Mouse (Mus musculus): ENCODE measurements around the gene Padi6. TPM values are rescaled to one million over a fixed set of nuclear protein-coding genes. Genes with fewer than 3 reads are reported as not detected.

The Padi6 gene
- total RNA-seq, 2 experiments from 2014 or later = not detected

GRCm38 (mm10) chr4:140708297-140708927 is 34.0 kb downstream of the Padi6 start:
- DNase-seq = no peak

DNA sequence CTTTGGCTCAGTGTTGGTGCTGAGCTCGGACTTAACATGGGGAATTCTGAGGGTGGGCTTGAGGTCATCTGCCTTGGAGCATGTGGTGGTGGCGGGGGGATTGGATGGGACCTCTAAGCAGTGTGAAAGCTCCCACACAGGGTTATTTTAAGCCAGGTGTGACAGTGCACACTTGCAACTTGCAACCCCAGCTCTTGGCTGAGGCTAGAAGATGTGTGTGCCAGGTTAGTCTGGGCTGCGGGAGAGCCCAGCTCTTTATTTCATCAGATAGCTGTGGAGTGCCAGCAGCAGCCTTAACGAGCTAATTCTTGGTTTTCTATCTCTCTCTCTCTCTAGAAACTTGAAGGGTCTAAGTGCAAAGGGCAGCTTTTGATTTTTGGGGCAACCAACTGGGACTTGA is 34.8 kb downstream of the Padi6 start:
- peak; percentile 40 for DNase-seq

DNA sequence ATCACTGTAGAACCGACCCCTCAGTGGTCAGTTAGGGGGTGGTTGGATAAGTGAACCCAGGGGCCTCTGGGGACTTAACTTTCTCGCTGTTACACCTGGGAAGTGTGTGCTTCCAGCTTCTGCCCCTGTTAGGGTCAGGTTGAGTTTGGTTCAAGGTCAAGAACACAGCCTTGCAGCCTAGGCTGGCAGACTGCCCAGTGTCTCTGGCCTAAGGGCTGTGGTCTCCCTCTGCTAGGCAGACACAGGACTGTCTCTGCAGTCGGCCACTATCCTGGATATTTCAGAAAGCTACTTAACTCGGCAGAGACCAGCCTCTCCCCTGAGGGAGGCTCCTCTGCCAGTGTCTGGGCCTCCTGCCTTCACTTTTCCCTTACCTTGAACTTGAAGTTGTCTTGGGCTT is 38.3 kb downstream of the Padi6 start:
- DNase-seq = no peak

DNA sequence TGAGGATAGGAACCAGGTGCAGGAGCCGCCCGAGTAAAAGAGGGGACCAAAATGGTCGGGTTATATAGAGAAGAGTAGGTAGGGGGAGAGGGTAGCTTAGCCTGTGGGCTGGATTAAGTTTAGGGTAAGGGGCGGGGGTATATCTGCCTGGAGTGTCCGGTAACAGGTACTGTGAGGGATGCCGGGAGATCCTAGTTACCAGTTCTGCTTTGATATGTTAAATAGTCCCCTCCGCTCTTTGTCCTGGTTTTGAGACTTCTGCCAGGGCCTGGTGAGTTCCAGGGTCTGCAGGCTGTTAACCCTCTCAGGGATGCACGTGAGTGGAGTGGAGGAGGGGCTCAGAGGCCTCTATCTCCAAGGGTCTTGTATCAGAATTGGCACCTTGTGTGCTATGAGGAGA is 38.8 kb downstream of the Padi6 start:
- DNase-seq = no peak

- peak; percentile 90 for DNase-seq
Observed at GRCm38 (mm10) chr4:140702611-140703327, 39.7 kb downstream of the Padi6 start.

DNA sequence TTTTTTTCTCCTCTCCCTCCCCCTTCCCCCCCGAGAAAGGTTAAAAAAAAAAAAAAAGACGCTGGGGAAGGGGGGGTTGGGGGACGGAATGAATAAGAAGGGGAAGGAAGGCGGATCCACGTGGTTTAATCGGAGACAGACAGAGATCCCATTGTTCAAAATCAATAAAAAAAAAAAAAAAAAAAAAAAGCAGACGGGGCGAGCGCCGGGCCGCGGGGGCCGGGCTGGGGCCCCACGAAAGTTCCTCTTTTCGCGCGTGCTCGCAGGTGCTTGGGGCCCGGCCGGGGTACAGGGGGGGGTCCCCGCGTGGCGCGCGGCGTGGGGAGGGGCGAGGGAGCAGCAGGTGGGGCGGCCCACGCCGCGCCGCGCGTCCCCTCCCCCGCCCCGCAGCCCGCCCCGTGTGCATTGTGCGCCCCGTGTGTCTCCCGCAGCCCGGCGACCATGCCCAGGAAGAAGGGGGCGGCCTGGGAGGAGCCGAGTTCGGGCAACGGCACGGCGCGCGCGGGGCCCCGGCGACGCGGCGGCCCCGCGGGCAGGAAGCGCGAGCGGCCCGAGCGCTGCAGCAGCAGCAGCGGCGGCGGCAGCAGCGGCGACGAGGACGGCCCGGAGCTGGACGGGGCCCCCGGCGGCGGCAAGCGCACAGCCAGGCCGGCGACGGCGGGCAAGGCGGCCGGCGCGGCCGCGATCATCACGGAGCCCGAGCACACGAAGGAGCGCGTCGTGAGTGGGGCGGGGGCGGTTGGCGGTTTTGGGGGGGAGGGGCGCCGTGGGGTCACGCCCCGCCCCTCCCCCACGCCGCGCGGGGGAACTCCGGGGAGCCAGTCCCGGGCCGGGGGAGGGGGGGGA is 40.5 kb downstream of the Padi6 start:
- peak; percentile 44 for DNase-seq

- DNase-seq = peak; percentile 82
Observed at GRCm38 (mm10) chr4:140701049-140701715, 41.3 kb downstream of the Padi6 start.

DNA sequence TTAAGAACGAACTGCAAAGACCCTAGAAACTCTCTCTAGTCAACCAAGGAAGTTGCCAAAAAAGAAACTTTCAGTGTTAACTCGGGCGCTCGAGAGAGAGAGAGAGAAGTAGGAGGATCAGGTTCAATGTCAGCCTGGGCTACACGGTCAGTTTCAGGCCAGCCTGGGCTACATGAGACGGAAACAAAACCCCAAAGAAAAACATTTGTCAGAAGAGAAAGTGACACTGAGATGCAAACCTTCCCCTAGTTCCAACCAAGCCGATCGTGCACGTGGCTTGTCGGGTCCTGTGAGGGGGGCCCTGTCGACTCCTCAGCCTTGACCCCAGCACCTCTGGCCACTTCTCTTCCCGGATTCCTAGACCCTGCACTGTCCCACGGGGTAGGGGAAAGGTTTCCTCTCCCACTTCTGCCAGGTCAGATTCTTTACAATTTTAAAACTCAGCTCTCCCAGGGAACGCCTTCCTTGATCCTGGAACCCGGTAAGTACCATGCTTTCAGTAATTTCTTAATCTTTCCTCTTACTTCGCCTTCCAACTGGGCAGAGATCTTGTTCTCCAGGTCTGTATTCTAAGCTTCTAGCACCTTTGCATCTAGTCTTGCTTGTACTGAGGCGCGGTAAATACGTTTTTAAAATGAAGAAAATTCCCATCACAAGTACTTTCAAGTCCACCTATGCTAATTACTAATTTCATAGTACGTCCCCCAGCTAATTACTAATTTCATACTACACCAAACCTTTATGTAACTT is 42.0 kb downstream of the Padi6 start, which contains the start of gene Rcc2:
Gene Rcc2 (plus strand): TSS at position 273 of the 750 bp plus-strand sequence.
- no peak for DNase-seq

DNA sequence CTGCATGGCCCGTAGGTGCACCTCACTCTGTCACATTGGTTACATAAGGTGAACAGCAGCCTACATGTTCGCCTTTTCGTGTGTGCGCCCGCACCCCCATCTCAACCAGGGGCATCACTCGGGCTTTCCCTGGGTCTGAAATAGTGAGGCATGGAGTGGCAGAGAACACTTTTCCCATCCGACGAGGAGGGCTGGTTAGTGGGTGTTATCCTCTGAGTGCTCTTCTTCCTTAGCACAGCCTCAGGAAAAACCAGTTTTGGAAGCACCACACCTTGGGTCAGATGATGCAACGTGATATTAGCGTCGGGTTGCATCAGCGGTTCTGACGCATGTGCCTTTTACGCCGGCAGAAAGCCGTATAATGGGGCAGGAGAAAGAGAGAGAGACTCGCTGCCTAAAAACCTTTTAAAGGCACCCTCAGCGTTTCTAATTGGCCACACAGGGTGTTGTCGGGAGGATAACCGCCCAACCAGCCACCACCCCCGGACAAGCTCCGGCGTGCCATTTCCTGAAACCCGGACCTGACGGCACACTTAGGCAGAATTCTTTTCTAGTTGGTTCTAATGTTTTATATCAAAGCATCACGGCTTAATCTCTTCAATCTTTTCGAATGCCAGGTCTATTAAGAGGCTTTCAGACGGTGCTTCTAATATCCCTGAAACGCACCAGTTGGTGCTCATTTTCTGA is 42.9 kb downstream of the Padi6 start:
- peak; percentile 65 for DNase-seq

DNA sequence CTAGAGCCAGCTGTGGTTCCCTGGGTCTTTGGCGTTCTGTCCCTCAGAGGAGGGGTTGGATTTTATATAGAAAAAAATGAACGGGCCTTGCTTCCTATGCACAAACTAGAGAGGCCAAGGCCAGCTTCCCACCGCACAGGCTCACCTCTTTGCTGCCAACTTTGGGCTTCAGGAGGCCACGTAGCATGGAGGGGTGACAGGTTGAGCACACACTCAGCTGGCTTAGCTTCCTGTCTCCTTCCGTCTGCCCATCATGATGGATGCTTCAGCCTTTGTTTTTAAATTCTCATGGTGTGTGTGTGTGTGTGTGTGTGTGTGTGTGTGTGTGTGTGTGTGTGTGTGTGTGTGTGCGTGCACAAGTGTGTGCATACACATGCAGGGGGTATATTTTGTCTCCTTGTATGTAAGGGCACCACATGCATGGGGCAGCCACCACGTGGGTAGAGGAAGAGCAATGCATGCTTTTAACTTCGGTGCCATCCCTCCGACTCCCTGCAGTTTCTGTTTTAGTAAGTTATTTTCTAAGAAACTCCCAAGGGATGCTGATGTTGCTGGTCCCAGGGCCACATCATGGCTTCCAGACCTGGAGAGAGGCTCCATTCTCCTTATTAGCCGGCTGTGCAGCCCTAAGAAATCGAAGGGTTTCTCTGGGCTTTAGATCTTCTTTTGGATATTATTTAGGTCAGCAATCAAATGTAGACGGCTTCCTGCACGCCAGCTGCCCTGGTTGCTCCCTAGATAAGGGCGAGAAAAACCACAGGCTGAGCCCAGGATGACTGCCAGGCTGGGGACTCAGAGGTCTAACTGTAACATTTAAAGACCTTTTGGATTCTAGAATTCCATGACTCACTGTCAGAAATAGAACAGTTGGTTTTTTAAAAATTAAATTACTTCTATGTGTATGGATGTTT is 46.5 kb downstream of the Padi6 start:
- DNase-seq = no peak

DNA sequence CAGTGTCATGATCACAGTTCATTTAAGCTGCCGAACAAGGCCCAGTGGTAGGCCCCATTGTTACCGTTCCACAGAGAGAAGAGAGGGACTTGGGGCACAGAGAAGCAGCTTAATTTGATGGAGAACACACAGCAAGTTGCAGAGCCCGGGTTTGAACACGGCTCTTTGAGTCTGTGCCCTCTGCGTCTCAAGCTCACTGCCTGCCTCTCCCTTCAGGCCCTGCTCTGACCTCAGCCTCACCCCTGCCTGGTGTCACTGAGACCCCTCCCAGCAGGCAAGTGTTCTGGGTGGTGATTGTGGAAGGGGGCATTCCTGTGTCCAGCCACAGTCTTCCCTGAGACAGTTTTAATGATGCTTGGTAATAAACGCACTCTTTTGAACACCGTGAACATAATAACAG is 47.3 kb downstream of the Padi6 start:
- no peak for DNase-seq

DNA sequence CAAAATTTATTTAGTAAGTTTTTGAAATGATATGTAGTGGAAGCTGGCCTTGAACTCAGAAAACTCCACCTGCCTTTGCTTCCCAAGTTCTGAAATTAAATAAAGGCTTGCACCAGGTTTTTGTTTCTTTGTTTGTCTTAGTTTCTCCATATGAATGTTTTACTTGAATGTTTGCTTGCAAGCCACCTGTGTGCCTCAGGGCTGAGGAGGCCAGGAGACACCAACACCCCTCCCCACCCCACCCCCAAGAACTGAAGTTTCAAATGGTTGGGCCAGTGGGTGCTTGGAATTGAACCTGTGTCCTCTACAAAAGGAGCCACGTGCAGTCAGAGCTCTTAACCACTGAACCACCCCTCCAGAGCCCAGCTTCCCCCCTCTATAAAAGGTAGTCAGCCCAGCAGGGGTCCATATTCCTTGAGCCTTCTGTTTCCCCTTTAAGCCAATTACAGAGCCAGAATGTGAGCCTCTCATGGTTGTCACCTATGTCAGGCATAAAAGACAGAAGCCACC is 47.8 kb downstream of the Padi6 start:
- no peak for DNase-seq

- DNase-seq = no peak
Observed at GRCm38 (mm10) chr4:140693513-140693912, 48.9 kb downstream of the Padi6 start.

GRCm38 (mm10) chr4:140691481-140691880 is 51.0 kb downstream of the Padi6 start:
- no peak for DNase-seq

DNA sequence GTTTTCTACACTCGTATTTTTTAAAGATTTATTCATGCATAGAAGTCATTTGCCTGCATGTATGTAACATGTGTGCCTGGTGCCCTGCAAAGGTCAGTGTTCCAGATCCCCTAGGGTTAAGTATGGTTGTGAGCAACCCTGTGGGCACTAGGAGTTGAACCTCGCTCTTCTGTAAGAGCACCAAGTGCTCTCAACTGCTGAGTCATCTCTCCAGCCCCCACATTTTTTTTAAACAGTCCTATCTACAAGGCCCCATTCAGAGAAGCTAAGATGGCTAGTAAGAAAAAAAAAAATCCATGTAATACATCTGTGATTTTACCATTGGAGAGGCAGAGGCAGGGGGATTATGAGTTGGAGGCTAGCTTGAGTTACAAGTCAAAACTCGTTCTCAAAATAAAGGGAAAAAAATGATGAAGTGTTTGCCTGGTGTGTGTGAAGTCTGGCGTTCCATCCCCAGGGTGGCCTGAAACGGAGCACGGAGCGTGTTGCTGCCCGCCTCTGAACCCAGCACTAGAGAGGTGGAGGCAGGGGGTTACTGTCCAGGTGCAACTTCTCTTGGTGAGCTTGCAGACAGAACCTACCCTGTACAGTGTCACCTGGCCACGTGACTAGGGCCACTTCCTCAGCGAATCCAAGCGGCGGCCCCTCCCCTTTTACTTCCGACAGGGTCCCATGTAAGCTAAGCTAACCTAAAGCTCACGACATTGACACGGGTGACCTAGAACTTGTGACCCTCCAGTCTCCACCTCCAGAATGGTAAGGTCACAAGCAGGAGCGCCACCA is 52.4 kb downstream of the Padi6 start:
- DNase-seq = no peak

DNA sequence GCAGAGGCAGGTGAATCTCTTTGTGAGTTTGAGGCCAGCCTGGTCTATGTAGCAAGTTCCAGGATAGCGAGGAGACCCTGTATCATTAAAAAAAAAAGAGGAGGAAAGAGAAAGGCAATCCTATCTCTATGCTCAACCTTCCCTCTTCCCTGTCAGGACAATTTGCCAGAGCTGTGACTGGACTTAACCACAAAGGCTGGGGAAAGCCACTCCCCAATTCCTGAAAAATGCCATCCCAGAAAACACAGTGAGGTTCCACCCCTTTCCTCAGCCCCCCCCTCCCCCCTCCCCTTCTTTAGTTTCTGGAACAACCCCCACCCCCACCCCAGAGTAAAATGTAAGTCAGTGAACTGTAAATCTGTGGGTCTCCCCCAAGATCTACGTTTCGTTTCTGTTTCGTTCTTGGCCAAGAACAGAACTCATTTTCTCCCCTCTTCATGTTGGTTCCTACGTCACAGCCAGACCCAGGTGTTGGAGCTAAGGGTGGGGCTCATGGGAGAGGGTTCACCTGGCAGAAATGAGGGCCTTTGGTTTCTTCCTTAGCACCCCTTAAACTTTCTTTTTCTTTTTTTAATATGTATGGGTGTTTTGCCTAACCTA is 53.5 kb downstream of the Padi6 start:
- no peak for DNase-seq

GRCm38 (mm10) chr4:140688044-140688825 is 54.2 kb downstream of the Padi6 start:
- DNase-seq = peak; percentile 38

DNA sequence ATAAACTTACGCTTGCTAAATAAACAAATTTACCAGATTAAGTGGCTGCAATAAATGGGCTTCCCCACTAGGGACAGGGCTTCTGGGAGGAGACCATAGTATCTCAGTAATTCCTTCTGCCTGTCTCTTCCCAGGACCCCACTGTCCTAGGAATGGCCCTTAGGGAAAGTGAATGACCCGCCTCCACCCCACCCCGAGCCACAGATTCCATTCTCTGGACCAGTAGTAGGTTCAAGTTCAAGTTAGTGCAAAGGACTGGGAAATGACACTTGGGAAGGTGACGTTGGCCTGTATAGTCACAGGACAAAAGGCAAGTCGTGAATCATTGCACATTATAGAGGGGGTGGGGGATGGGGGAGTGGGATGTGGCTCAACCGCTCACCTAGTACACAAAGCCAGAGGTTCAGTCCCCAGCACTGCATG is 57.6 kb downstream of the Padi6 start:
- DNase-seq = no peak
